Mouse (Mus musculus) lung, postnatal 0 days (tissue): ENCODE measurements at regions not wholly inside any gene's neighbourhood (a gene's known extent, or its start where the extent isn't known, plus 50 kb on each side); places are given as distances from the start of the nearest gene placed in this dataset.

Experiments
- CTCF ChIP-seq: IDR thresholded peaks from 2 replicates; pipeline ENCODE4 v1.5.1; 2016; ENCODE audit warnings: antibody characterized with exemption, mild to moderate bottlenecking
- EP300 ChIP-seq: IDR thresholded peaks from 2 replicates; pipeline ENCODE4 v1.6.1; 2016; ENCODE audit warnings: antibody characterized with exemption, mild to moderate bottlenecking, control low read depth

GRCm38 (mm10) chr2:134003146-134003545, 451.2 kb downstream of the Bmp2 start:
- no peak for TF ChIP-seq CTCF
- no peak for TF ChIP-seq EP300
